Mouse (Mus musculus) Patski (cell line): ENCODE measurements around the gene Arrdc5. TPM values are rescaled to one million over a fixed set of nuclear protein-coding genes. Genes with fewer than 3 reads are reported as not detected.
A peak's percentile ranks its signal among the peaks of the same experiment; 100 is the strongest.

Source experiments
- ATAC-seq: fragments of 100-300 bp; one replicate; pipeline ENCODE4 v1.8.0; 2021
- CTCF ChIA-PET: fragments of 350-600 bp; sonication (Branson Sonifier 250); formaldehyde crosslinking; loops from one replicate; lab custom pipeline; 2022; ENCODE audit warnings: inconsistent platforms; lab: Charles Lee
- POLR2A ChIA-PET: fragments of 350-600 bp; sonication (Branson Sonifier 250); formaldehyde crosslinking; loops from one replicate; lab custom pipeline; 2022; ENCODE audit warnings: antibody characterized with exemption, inconsistent platforms; lab: Charles Lee
- DNase-seq: peaks from one replicate; pipeline ENCODE4 v3.0.0-alpha.2; 2011; ENCODE audit warnings: low read depth, low spot score
- H3K27me3 ChIP-seq: fragments of 371-371 bp; one replicate; pipeline ENCODE4 v1.5.1; 2021
- CTCF ChIP-seq: fragments of 100-300 bp; IDR thresholded peaks from one replicate; pipeline ENCODE4 v1.5.1; 2021
- in situ Hi-C: fragments of 300-500 bp; cut with MboI; formaldehyde crosslinking; loops from 3 replicates; pipeline ENCODE4 v1.11.1; 2018; ENCODE audit warnings: low pct_unique_long_range_greater_than_20kb, mixed read lengths
- polyA plus RNA-seq: library from polyadenylated mRNA; unstranded; gene quantifications from one replicate; pipeline ENCODE4 v1.2.3, GENCODE M21; 2021

Gene Arrdc5
- polyA plus RNA-seq, 1 experiment from 2014 or later, result not detected

DNA sequence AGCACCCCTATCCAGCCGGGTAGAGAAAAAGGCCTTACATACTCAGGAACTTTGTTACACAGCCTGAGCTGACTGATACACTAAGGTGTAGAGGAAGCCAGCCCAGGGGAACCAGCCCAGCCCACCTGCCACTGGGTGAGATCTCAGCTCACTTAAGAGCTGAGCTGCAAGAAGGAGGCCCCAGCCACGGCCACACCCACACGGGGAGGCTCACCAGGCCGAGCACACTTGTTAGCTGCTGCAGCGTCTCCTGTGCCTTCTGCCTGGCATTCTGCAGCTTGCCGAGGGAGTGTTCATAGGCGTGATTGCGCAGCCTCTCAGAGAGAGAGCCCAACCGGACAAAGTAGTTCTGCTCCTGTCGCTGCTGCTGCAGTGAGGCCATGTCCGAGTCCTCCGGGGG, 18.9 kb downstream of the Arrdc5 start:
- in situ Hi-C loops, result no loop called here
- H3K27me3 ChIP-seq, result no peaks in the 10 kb centered on the region
- ChIA-PET POLR2A (interaction anchor here (2.3 kb wide), 1 partner anchor 9 kb away, joined by 11 read pairs; no protein-coding TSS in a partner anchor), CTCF (no interaction called here)
- DNase-seq, result no peak
- no peak for ATAC-seq
- no peak for TF ChIP-seq CTCF

DNA sequence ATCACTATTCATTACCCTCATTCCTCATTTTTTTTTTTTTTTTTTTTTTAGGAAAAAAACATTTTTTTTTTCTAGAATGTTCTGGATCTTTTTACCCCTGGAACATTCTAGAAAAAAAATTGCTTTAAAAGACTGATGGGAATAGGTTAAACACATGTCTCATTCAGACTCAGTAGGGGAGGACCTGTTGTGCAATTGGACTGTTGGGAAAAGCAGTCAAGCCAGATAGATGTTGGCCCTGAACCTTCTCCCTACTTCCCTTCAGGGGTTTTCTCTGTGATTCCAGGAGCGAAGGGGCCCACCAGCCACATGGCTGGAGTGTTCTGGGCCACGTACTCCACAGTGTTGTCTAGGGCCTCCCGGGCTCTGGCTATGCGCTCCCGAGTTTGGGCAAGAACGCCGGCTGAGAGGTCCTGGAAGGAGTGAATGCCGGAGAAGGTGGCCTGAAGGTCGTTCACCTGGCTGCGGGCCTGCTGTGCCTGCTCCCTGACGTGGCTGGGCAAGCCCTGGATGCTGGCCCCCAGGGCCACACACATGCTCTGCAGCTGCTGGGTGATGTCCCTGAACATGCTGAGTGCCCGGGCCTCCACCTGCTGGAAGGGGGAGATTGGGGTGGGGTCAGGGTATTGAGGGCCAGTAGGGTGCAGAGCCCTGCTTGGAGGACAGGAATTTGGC, 20.5 kb downstream of the Arrdc5 start:
- H3K27me3 ChIP-seq, result no peaks in the 10 kb centered on the region
- ChIA-PET POLR2A (interaction anchor here (0.7 to 2.3 kb wide), 5 partner anchors 8 to 363 kb away, joined by 3 to 11 read pairs (median 9); no protein-coding TSS in a partner anchor), CTCF (interaction anchor here (1.2 to 1.8 kb wide), 2 partner anchors 11 to 12 kb away, joined by 4 to 6 read pairs; no protein-coding TSS in a partner anchor)
- TF ChIP-seq CTCF, result no peak
- in situ Hi-C loops, result no loop called here
- ATAC-seq (no peak), DNase-seq (no peak)

DNA sequence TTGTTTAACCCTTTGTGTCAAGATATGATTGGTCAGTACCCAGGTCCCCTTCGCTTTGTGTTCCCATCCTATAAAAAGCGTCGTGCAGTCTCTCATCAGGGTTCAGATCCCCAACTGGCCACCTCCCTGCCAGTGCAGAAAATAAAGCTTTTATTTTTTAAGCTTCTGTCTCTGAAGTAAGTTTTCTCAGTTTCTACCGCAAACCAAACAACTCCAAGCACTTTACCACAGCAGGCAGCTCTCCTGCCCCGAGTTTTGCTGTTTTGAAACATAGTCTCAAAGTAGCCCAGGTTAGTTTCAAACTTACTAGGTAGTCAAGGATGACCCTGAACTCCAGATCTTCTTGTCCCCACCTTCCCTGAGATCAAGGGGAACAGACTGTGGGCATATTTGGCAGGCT, 21.7 kb downstream of the Arrdc5 start:
- DNase-seq, result no peak
- H3K27me3 ChIP-seq, result no peaks in the 10 kb centered on the region
- POLR2A ChIA-PET, result interaction anchor here (1.8 to 2.1 kb wide), 2 partner anchors 9 to 12 kb away, joined by 6 to 9 read pairs; no protein-coding TSS in a partner anchor
- ATAC-seq, result no peak
- TF ChIP-seq CTCF, result no peak
- CTCF ChIA-PET, result interaction anchor here (1.2 to 1.8 kb wide), 3 partner anchors 10 to 13 kb away, joined by 4 to 6 read pairs (median 4); no protein-coding TSS in a partner anchor
- in situ Hi-C loops, result no loop called here

DNA sequence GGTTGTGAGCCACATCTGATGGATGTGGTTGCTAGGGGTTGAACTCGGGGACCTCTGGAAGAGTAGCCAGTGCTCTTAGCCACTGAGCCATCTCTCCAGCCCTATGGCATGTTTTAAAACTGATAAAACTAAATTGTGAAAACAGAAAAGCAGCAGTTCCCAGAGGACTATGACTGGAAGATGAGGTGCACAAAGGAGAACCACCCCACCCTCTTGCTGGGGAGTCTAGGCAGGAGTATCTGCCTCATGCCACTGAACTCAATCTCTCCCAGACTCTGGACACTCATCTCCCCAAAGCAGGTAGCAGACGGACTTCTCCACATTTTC, 22.6 kb downstream of the Arrdc5 start:
- POLR2A ChIA-PET, result interaction anchor here (1.8 to 2.1 kb wide), 2 partner anchors 10 to 13 kb away, joined by 6 to 9 read pairs; no protein-coding TSS in a partner anchor
- no peak for TF ChIP-seq CTCF
- ATAC-seq, result no peak
- CTCF ChIA-PET, result interaction anchor here (1.1 to 1.2 kb wide), 3 partner anchors 8 to 57 kb away, joined by 3 to 5 read pairs (median 4); no protein-coding TSS in a partner anchor
- no peaks in the 10 kb centered on the region for H3K27me3 ChIP-seq
- in situ Hi-C loops, result no loop called here
- no peak for DNase-seq

DNA sequence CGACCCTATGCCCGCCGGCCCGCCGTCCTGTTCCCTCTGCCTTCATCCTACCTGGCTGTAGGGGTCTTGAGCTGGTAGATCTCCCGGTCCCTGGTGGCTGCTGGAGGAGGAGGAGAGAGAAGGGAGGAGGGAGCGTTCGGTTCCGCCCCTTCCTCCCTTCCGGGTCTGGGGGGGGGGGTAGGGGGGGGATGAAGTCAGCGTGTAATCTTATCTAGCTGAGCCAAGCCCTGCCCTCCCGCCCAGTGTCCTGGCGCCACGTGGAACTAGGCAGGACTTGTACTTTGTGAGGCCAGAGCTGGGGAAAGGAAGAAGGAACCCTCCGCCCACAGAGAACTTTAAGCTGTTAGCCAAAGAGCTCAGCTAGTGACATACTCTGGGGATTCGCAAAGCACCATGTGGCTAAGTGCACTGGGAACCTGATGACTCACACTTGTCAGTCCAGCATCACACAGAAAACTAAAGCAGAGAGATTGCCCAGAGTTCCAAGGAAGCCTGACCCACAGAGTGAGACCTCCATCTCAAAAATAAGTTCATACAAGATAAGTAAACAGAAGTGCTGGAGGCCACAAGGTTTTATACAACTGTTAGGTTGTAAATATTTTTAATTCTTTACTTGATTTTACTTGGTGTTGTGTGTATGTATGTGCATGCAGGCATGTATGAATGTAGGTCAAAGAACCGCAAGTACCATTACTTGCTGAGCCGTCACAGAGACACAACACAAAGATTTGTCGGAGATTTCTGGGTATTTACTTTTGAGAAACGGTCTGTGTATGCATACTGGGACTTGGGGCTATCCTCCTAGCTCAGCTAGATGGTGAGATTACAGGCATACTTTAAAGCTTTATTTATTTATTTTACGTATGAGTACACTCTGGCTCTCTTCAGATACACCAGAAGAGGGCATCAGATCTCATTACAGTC, 23.2 kb downstream of the Arrdc5 start, which contains the start of gene Ticam1:
TSS of gene Ticam1 (minus strand) at position 144 of the 924 bp plus-strand sequence.
- H3K27me3 ChIP-seq, result no peaks in the 10 kb centered on the region
- in situ Hi-C loops, result no loop called here
- DNase-seq (peak; percentile 94), ATAC-seq (peak; percentile 92)
- ChIA-PET POLR2A (no interaction called here), CTCF (interaction anchor here (1.1 to 1.2 kb wide), 3 partner anchors 9 to 58 kb away, joined by 3 to 5 read pairs (median 4); no protein-coding TSS in a partner anchor)
- TF ChIP-seq CTCF, result no peak

DNA sequence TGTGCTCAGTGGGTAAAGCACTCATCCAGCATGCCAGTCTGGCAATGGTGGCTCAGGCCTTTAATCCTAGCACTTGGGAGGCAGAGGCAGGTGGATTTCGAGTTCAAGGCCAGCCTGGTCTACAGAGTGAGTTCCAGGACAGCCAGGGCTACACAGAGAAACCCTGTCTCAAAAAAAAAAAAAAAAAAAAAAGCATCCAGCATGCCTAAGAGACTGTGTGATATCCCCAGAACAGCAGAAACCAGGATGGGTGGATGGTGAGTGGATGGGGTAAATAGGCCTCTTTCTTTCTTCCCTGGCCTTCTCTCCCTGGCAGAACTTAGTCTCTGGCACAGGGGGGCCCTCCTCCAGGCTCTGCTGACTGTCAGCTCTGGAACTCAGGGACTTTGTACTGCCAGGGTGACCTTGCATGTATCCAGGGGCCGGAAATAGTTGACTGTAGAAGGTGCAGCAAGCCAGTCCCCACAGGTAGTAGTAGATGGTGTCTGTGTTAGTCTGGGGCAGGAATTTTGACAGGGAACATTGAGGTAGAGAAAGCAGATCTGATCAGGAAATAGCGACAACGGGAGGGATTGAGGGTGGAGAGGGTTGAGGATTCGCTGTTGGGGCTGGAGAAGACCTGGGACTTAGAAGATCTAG, 24.1 kb downstream of the Arrdc5 start:
- ChIA-PET CTCF (no interaction called here), POLR2A (no interaction called here)
- in situ Hi-C loops, result no loop called here
- ATAC-seq (no peak), DNase-seq (no peak)
- TF ChIP-seq CTCF, result no peak
- no peaks in the 10 kb centered on the region for H3K27me3 ChIP-seq

DNA sequence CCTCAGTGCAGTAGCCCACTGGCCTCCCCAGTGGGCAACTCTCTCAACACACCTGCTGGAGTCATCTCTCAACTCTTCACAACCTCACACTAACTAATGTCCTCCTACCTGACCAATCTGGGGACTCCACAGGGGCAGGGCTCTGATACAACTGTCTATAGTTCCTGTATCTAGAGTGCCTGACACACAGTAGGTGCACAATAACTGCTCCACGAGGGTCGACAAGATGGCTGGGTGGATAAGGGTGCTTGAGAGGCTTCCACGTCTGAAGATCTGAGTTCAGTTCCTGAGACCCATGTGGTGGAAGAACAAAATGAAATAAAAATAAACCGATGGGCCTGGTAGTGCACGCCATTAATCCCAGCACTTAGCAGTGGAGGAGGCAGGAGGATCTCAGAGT, 26.1 kb downstream of the Arrdc5 start:
- ATAC-seq (no peak), DNase-seq (no peak)
- ChIA-PET CTCF (no interaction called here), POLR2A (no interaction called here)
- in situ Hi-C loops, result no loop called here
- no peaks in the 10 kb centered on the region for H3K27me3 ChIP-seq
- no peak for TF ChIP-seq CTCF

DNA sequence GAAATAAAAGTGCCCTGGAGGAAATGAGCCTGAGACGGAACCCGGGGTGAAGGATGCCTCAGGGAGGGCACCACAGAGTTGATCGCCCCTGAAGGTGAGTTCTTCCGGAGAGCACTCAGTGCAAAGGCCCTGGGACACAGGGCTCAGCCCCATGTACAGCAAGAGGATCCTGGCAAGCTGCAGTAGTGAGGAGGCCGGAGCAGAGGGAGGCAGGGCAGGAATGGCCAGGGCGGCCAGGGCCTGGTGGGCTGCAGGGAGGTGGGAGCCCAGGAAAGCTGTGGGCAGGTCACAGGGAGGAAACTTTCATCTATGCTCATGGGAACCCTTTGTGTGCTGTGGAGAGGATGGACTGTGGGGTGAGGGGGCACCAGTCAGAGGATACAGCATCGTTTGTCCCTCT, 26.6 kb downstream of the Arrdc5 start:
- CTCF ChIA-PET, result interaction anchor here (1.1 kb wide), 1 partner anchor 11 kb away, joined by 3 read pairs; no protein-coding TSS in a partner anchor
- no peak for TF ChIP-seq CTCF
- POLR2A ChIA-PET, result no interaction called here
- no peak for ATAC-seq
- no peak for DNase-seq
- no peaks in the 10 kb centered on the region for H3K27me3 ChIP-seq
- in situ Hi-C loops, result no loop called here

DNA sequence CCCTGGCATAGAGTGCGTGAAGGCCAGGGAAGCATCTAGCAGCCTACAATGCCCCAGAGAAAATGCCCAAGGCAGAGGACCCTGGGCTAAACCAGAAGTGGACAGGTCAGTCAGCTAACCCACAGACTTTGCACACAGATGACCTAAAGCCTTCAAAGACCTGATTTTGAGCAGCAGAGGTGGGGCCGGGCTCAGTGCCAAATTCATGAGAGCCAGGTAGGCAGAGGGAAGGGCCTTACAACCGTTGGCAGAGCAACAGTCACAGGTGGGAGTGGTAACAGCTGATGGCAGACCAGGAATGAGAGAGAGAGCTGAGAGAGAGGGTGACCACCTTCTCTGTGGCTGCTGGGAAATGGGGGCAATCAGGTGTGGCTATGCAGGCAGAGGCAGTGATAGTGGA, 27.4 kb downstream of the Arrdc5 start:
- H3K27me3 ChIP-seq, result no peaks in the 10 kb centered on the region
- DNase-seq (no peak), ATAC-seq (no peak)
- ChIA-PET POLR2A (no interaction called here), CTCF (interaction anchor here (1.1 kb wide), 1 partner anchor 12 kb away, joined by 3 read pairs; no protein-coding TSS in a partner anchor)
- in situ Hi-C loops, result no loop called here
- no peak for TF ChIP-seq CTCF
